Mouse (Mus musculus): ENCODE data around the gene Gpx2. TPM values are rescaled to one million over a fixed set of nuclear protein-coding genes. Genes with fewer than 3 reads are reported as not detected.

Gpx2 gene
- polyA plus RNA-seq, 1 experiment from 2014 or later = 0.22 TPM

DNA sequence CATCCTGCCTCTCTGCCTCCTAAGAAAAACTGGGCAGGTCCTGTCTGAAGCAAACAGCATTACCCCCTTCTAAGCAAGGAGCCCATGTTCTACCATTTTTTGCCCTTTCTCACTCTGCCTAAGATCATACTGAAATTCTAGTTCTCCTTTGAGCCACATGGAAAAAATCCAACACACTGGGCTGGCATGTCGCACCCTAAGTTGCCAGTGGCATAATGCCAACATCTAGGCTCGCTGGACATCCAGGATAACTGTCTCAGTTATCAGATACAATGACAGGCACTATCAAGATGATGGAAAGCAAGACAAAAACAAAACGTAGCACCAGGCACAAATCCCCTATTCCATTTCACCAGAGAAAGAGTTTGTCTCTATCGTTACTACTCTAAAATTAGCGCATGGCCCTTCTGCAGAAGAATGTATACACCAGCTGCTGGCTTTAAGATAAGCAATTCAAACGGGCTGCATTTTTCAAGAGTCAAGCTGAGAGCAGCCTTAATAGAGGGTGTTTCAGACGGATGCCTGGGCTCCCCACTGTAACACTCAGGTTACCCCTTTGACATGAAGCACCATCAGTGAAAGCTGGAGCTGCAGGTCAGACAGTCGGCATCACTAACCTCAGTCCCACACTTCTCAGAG, 4.8 kb downstream of the Gpx2 start:
- Histone ChIP-seq H3K27ac (ENCODE audit: low read length) (no peak overlapping the region), H3K27me3 (replicated peaks; ENCODE audit: control insufficient read depth, insufficient read depth, low read length) (no peaks in the 10 kb centered on the region), H3K4me2 (ENCODE audit: low read length) (no peak overlapping the region), H3K4me1 (replicated peaks; ENCODE audit: control insufficient read depth, insufficient read depth, low read length) (no peaks in the 10 kb centered on the region), H3K4me3 (replicated peaks; ENCODE audit: low read length) (no peak overlapping the region), H3K9me3 (ENCODE audit: control insufficient read depth, low read length) (no peaks in the 10 kb centered on the region), H3K9ac (replicated peaks; ENCODE audit: low read depth, low read length) (no peak overlapping the region), H3K36me3 (ENCODE audit: control insufficient read depth, insufficient read depth) (no peaks in the 10 kb centered on the region)
- WGBS = 43% methylated on average over 8 of the region's 8 CpGs
- ATAC-seq = no peak

DNA sequence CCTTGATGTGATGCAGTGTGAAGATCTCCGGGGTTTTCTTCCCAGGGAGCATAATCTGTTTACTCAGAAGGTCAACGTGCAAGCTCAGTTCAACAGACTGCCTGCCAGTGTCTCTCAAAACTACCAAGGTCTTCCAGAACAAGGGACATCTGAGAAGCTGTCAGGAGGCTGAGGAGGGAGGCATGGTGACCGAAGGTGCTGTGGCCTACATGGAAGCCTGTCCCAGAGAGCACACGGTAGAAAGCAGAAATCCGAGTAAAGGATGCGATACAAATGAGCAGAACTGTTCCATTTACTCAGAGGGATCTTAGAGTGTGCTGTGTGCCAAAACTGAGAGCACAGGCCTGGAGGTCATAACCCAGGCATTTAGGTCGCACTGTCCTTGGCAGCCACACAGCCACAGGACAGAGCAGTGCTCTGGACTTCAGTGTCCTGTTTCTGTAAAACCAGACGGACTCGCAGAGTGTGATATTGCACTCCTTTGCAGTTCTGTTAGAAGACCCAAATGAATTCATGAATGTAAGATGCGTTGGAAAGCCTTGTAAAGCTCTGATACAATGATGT, 11.2 kb downstream of the Gpx2 start:
- no peak overlapping the region for H3K27ac ChIP-seq (ENCODE audit: low read length)
- H3K9ac ChIP-seq (replicated peaks; ENCODE audit: low read depth, low read length) = no peak overlapping the region
- H3K4me1 ChIP-seq (replicated peaks; ENCODE audit: control insufficient read depth, insufficient read depth, low read length) = peaks cover 3% of the 10 kb centered on the region; the same call in 1 of the 2 replicates
- no peak overlapping the region for H3K4me3 ChIP-seq (replicated peaks; ENCODE audit: low read length)
- H3K36me3 ChIP-seq (ENCODE audit: control insufficient read depth, insufficient read depth) = no peaks in the 10 kb centered on the region
- 71% methylated on average over 10 of the region's 10 CpGs for WGBS
- no peaks in the 10 kb centered on the region for H3K9me3 ChIP-seq (ENCODE audit: control insufficient read depth, low read length)
- H3K27me3 ChIP-seq (replicated peaks; ENCODE audit: control insufficient read depth, insufficient read depth, low read length) = no peaks in the 10 kb centered on the region
- no peak overlapping the region for H3K4me2 ChIP-seq (ENCODE audit: low read length)
- ATAC-seq = no peak

- no peak overlapping the region for H3K4me3 ChIP-seq (replicated peaks; ENCODE audit: low read length)
- H3K9me3 ChIP-seq (ENCODE audit: control insufficient read depth, low read length) = no peaks in the 10 kb centered on the region
- WGBS = 64% methylated on average over 12 of the region's 12 CpGs
- H3K27me3 ChIP-seq (replicated peaks; ENCODE audit: control insufficient read depth, insufficient read depth, low read length) = no peaks in the 10 kb centered on the region
- H3K27ac ChIP-seq (ENCODE audit: low read length) = peak overlapping the region; percentile 67
- peaks cover 3% of the 10 kb centered on the region; the same call in 1 of the 2 replicates for H3K4me1 ChIP-seq (replicated peaks; ENCODE audit: control insufficient read depth, insufficient read depth, low read length)
- H3K4me2 ChIP-seq (ENCODE audit: low read length) = no peak overlapping the region
- H3K36me3 ChIP-seq (ENCODE audit: control insufficient read depth, insufficient read depth) = peaks cover 4% of the 10 kb centered on the region; the same call in 1 of the 2 replicates
- ATAC-seq = peak; percentile 81
- H3K9ac ChIP-seq (replicated peaks; ENCODE audit: low read depth, low read length) = no peak overlapping the region
These were observed 14.5 kb downstream of the Gpx2 start for GRCm38 (mm10) chr12:76780639-76781468.

DNA sequence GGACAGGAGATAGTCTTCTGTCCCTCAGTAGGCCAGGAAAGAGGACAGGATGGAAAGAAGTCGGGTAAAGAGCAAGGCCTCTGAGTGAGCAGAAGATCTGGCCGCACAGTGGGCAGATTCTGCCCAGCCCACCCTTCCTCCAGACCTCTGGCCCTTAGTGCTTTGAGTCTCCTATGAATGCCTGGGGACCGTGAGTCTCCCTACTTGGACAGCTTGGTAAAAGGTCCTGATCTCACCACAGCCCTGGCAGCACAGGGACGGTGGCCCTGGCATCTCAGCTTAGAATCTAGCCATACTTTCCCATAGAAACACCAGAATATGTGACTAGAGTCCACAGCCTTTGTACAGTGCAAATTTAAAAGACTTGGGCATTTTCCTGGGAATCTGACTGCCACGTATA, 15.4 kb downstream of the Gpx2 start:
- Histone ChIP-seq H3K4me2 (ENCODE audit: low read length) (no peak overlapping the region), H3K4me1 (replicated peaks; ENCODE audit: control insufficient read depth, insufficient read depth, low read length) (peaks cover 3% of the 10 kb centered on the region; the same call in 1 of the 2 replicates), H3K4me3 (replicated peaks; ENCODE audit: low read length) (no peak overlapping the region), H3K27me3 (replicated peaks; ENCODE audit: control insufficient read depth, insufficient read depth, low read length) (no peaks in the 10 kb centered on the region), H3K36me3 (ENCODE audit: control insufficient read depth, insufficient read depth) (peaks cover 4% of the 10 kb centered on the region; the same call in 1 of the 2 replicates), H3K9ac (replicated peaks; ENCODE audit: low read depth, low read length) (no peak overlapping the region), H3K9me3 (ENCODE audit: control insufficient read depth, low read length) (no peaks in the 10 kb centered on the region), H3K27ac (ENCODE audit: low read length) (no peak overlapping the region)
- WGBS = 83% methylated on average over 5 of the region's 5 CpGs
- ATAC-seq = no peak

- WGBS = 82% methylated on average over 10 of the region's 10 CpGs
These were observed 16.9 kb downstream of the Gpx2 start for GRCm38 (mm10) chr12:76778305-76779083.

GRCm38 (mm10) chr12:76777845-76778244, 17.5 kb downstream of the Gpx2 start:
- no peak for ATAC-seq
- Histone ChIP-seq H3K27me3 (replicated peaks; ENCODE audit: control insufficient read depth, insufficient read depth, low read length) (no peaks in the 10 kb centered on the region), H3K27ac (ENCODE audit: low read length) (no peak overlapping the region), H3K9me3 (ENCODE audit: control insufficient read depth, low read length) (no peaks in the 10 kb centered on the region), H3K4me3 (replicated peaks; ENCODE audit: low read length) (no peak overlapping the region), H3K36me3 (ENCODE audit: control insufficient read depth, insufficient read depth) (peaks cover 4% of the 10 kb centered on the region; the same call in 1 of the 2 replicates), H3K9ac (replicated peaks; ENCODE audit: low read depth, low read length) (no peak overlapping the region), H3K4me1 (replicated peaks; ENCODE audit: control insufficient read depth, insufficient read depth, low read length) (peaks cover 3% of the 10 kb centered on the region; the same call in 1 of the 2 replicates), H3K4me2 (ENCODE audit: low read length) (no peak overlapping the region)

More at GRCm38 (mm10) chr12:76778305-76779083, 16.9 kb downstream of the Gpx2 start:
- no peak overlapping the region for H3K27ac ChIP-seq (ENCODE audit: low read length)
- H3K36me3 ChIP-seq (ENCODE audit: control insufficient read depth, insufficient read depth) = peaks cover 4% of the 10 kb centered on the region; the same call in 1 of the 2 replicates
- no peak overlapping the region for H3K4me3 ChIP-seq (replicated peaks; ENCODE audit: low read length)
- no peak overlapping the region for H3K9ac ChIP-seq (replicated peaks; ENCODE audit: low read depth, low read length)
- ATAC-seq = no peak
- no peaks in the 10 kb centered on the region for H3K9me3 ChIP-seq (ENCODE audit: control insufficient read depth, low read length)
- no peak overlapping the region for H3K4me2 ChIP-seq (ENCODE audit: low read length)
- no peaks in the 10 kb centered on the region for H3K27me3 ChIP-seq (replicated peaks; ENCODE audit: control insufficient read depth, insufficient read depth, low read length)
- peaks cover 3% of the 10 kb centered on the region; the same call in 1 of the 2 replicates for H3K4me1 ChIP-seq (replicated peaks; ENCODE audit: control insufficient read depth, insufficient read depth, low read length)

DNA sequence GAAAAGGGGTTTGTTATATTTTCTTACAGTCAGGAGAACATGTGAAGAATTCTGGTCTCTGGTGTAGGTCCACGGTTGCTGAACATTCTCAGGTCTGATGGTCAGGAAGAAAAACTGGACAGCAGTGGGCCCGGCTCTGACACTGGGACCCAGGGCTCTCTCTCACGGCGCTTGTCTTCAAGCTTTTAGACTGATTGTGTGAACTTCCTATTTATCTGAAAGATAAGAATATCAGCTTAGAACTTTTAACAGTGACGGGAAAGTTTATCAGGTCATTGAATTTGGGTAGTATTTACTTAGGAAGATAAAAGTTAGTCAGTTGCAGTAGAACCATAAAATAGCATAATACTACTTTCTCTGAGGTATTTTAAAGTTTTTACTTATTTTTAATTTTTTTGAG, 18.5 kb downstream of the Gpx2 start:
- Histone ChIP-seq H3K27me3 (replicated peaks; ENCODE audit: control insufficient read depth, insufficient read depth, low read length) (no peaks in the 10 kb centered on the region), H3K9ac (replicated peaks; ENCODE audit: low read depth, low read length) (no peak overlapping the region), H3K4me2 (ENCODE audit: low read length) (no peak overlapping the region), H3K4me3 (replicated peaks; ENCODE audit: low read length) (no peak overlapping the region), H3K36me3 (ENCODE audit: control insufficient read depth, insufficient read depth) (peaks cover 4% of the 10 kb centered on the region; the same call in 1 of the 2 replicates), H3K9me3 (ENCODE audit: control insufficient read depth, low read length) (no peaks in the 10 kb centered on the region), H3K27ac (ENCODE audit: low read length) (no peak overlapping the region), H3K4me1 (replicated peaks; ENCODE audit: control insufficient read depth, insufficient read depth, low read length) (peaks cover 3% of the 10 kb centered on the region; the same call in 1 of the 2 replicates)
- no peak for ATAC-seq
- 94% methylated on average over 5 of the region's 5 CpGs for WGBS

- Histone ChIP-seq H3K27me3 (replicated peaks; ENCODE audit: control insufficient read depth, insufficient read depth, low read length) (no peaks in the 10 kb centered on the region), H3K9me3 (ENCODE audit: control insufficient read depth, low read length) (no peaks in the 10 kb centered on the region), H3K36me3 (ENCODE audit: control insufficient read depth, insufficient read depth) (peaks cover 4% of the 10 kb centered on the region; the same call in 1 of the 2 replicates), H3K4me3 (replicated peaks; ENCODE audit: low read length) (no peak overlapping the region), H3K4me2 (ENCODE audit: low read length) (no peak overlapping the region), H3K27ac (ENCODE audit: low read length) (no peak overlapping the region), H3K4me1 (replicated peaks; ENCODE audit: control insufficient read depth, insufficient read depth, low read length) (no peaks in the 10 kb centered on the region), H3K9ac (replicated peaks; ENCODE audit: low read depth, low read length) (no peak overlapping the region)
- no peak for ATAC-seq
- 70% methylated on average over 4 of the region's 4 CpGs for WGBS
These were observed 20.2 kb downstream of the Gpx2 start for GRCm38 (mm10) chr12:76775132-76775531.
